Mouse (Mus musculus) heart, postnatal 0 days (tissue): Measurements from ENCODE around the gene Rusc2.

ENCODE experiments used
- CTCF ChIP-seq: IDR thresholded peaks from 2 replicates; pipeline ENCODE4 v1.5.1; 2016; ENCODE audit warnings: antibody characterized with exemption, control low read depth, low read depth
- EP300 ChIP-seq: IDR thresholded peaks from 2 replicates; pipeline ENCODE4 v1.6.1; 2016; ENCODE audit warnings: antibody characterized with exemption, low read depth

- TF ChIP-seq CTCF (no peak), EP300 (no peak)
Observed at GRCm38 (mm10) chr4:43457124-43457523, 75.3 kb downstream of the Rusc2 start.
